Mouse (Mus musculus) spleen, adult 2 months (tissue): ENCODE results near the gene Spdef.

Experiments used
- CTCF ChIP-seq: fragments of 200-500 bp; IDR thresholded peaks from 2 replicates; pipeline ENCODE4 v1.5.1; 2011; ENCODE audit warnings: mild to moderate bottlenecking, inconsistent platforms; ENCODE audit not compliant: insufficient read depth, insufficient read length, insufficient replicate concordance; ENCODE audit errors: extremely low read depth
- POLR2A ChIP-seq: fragments of 200-500 bp; IDR thresholded peaks from 2 replicates; pipeline ENCODE4 v1.6.1; 2011; ENCODE audit warnings: low read depth, low read length, inconsistent platforms

DNA sequence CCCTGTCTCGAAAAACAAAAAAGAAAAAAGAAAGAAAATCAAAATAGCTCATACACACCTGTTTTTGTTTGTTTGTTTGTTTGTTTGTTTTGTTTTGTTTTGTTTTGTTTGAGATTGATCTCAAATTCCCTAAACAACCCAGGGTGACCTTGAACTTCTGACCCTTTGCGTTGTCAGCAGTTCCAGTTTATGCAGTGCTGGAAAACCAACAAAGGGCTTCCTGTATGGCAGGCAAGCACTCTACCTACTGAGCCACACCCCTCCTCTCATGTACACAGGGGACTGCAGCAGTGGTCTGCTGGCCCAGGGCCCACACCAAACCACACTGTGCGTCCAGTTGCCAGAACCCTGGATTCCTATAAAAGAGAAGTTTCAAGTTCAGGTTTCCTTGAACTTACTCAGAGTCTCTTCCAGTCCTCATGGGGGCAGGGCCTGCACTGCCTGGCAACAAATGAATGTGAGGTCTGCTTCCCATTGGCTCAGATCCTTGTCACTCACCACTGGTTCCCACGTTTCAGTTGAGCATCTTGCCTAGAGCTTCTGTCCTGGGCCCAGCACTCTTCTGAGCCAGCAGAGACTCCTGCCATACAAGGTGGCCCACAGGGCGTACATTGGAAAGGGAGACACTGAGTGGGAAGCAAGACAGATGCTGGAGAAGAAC, 24.7 kb downstream of the Spdef start:
- no peak for TF ChIP-seq POLR2A
- TF ChIP-seq CTCF: no peak
